Mouse (Mus musculus) yolk sac, embryonic 10.5 days (tissue): Measurements from ENCODE around the gene Foxp1.

Source experiments
- DNase-seq: peaks from one replicate; pipeline ENCODE4 v3.0.0-alpha.2; 2017; ENCODE audit warnings: low spot score

Foxp1 gene

GRCm38 (mm10) chr6:98948153-98949141 is 574.1 kb downstream of the Foxp1 start:
- no peak for DNase-seq

GRCm38 (mm10) chr6:98947486-98948152 is 574.9 kb downstream of the Foxp1 start:
- no peak for DNase-seq

DNA sequence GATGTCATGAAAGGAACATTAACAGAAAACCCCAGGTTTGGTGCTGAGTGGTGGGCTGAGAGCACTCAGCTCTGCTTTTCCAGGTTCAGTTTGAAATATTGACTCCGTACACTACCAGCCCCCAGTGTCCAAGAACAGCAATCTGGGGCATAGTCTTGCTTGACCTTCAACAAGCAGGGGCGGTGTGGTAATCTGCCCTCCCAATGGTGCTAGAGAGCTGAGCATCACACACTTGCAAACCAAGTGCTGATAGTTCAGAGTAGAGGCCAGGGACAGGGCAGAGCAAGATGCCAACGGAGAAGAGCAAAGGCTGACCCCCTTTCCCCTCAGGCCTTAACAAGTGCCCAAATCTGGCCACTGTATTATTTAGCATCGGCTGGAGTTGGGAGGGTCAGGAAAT is 575.8 kb downstream of the Foxp1 start:
- no peak for DNase-seq

DNA sequence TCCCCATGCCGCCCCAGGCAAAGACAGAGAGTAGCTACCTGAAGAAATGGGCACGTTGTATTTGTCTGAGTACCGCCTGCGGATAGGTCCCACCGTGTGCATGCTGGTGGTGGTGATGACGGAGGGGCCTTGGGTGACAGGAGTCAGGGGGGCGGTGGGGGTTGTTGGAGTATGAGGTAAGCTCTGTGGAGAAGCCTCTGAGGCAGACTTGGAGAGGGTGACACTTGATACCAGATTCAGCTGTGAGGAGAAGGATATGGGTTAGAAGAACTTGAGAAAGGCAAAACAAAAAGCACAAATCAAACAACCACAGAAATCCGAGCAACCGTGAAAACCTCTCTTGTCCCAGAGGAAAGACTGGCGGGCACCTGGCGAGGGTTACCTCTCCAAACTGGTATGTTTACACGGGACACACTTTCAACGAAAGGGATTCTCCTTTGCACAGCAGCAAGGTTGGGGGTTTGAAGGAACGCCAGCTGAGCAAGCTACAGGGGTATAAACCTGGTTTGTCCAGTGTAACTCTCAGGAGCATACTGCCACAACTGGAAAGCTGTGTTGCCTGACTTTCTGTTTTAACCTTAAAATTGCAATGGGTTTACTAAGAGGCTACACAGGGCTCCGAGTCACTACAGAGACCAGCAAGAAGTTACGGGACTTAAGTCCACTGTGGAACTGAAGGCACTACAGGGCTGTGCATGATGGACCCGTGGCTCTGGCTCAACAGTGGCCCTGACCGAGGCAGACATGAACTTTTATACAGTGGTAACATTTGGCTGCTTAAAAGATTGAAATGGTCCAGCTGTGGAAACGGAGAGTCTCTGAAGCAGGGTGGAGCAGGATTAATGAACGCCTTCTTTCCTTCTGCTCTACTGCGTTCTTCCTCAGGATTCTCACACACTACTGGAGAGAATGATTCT is 576.8 kb downstream of the Foxp1 start:
- no peak for DNase-seq

GRCm38 (mm10) chr6:98938348-98938747 is 584.2 kb downstream of the Foxp1 start:
- no peak for DNase-seq

GRCm38 (mm10) chr6:98937513-98937912 is 585.0 kb downstream of the Foxp1 start:
- DNase-seq, result no peak

DNA sequence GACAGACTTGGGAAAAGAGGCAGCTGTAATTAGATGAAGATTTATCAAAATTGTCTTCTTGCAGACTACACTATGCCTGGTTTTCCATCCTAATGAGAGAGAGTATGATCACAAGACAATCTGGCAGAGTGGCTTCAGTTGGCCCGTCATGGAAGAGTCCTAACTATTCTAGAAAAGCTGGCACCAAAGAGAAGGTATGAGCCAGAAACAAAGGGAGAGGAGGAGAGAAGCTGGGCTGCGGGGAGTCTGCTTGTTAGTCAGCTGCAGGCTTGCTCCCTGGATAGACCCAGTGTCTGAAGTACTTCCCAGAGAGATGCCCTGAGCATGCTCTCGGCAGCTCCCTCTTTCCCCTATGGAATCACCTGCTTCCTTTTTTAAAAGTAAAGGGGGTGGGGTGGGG is 586.1 kb downstream of the Foxp1 start:
- no peak for DNase-seq

DNA sequence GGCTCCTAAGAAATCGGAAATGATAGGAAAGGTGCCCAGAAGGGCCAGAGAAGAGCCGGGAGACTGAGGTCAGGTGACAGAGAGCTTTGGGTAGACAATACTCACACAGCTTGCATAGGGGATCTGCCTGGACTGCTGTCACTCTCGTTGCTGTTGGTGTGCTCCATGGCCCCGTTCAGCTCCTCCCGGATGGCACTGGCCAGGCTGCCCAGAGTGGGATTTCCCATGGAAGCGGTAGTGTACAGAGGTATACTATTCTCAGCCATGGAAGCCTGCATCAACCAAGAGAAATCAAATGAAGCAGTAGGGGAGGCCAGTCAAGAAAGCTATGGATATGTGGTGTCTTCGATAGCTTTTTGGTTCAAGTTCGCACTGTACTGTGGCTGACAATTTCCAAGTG is 587.4 kb downstream of the Foxp1 start:
- no peak for DNase-seq

DNA sequence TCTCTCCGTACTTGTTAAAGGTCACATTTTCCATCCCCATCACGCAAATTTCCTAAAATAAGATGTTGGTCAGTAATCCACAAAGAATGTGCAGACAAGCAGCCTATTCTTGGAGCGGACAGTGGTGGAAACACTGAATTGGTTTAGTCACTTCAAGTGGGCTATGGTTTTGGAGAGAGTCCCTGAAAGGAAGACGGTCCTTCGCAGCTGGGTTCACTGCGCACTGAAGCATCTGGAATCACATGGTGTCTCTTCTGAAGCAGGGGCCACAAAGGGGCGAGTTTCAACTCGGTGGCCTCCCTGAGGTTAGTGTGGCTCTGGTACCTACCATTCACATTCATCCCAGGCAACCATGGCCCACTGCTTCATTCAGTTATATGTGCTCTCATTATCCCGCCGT is 588.1 kb downstream of the Foxp1 start:
- DNase-seq, result no peak

- no peak for DNase-seq
These were observed 589.3 kb downstream of the Foxp1 start for GRCm38 (mm10) chr6:98933135-98933724.

DNA sequence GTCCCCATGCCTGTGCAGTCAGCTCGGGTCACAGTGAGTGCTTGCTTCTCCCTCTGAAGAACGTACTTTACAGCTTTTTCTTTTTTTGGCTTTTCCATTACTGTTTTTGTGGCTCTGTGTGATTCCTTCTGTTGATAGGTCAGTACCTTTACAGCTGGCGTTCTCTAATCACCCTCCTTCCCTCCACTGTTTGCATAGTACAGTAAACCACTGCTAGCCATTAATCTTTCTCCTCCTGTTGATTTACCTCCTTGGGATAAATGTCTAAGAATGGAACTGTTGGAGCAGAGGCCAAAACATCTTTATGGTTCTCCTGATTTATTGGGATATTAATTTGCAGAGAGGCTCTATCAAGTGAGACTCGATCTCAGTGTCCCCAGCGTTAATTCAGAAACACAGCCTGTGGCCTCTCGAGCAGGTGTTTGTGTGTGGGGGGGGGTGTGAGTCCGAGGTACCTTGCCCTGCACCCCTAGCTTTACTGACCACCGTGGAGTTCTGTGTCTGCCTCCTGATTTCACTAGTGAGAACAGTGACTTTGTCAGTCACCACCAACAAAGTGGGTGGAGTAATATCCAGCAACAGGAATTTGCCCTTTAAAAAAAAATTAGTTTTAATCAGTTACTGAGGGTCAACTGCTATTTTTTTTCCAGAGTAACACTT is 590.5 kb downstream of the Foxp1 start:
- no peak for DNase-seq

- no peak for DNase-seq
These were observed 591.7 kb downstream of the Foxp1 start for GRCm38 (mm10) chr6:98930652-98931300.

DNA sequence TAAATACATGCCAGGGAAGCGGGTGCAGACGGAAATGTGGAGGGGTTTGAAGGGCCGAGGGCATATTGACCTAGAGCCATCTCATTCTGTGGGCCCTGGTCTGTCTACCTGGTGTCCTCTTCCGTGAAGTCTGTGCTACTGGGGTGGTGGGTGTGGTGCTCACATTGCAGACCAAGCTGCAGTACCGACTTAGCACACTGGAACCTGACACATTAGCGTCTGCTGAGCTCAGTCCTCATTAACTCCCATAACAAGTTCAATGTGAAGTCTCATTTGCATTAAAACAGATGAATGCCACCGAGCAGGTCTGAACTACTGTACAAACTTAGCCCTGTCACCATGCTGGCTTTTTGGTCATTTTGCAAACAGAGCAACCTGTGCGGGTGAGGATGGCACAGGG is 594.2 kb downstream of the Foxp1 start:
- DNase-seq, result no peak

- no peak for DNase-seq
These were observed 621.3 kb downstream of the Foxp1 start for GRCm38 (mm10) chr6:98901259-98901658.

- no peak for DNase-seq
These were observed 644.3 kb downstream of the Foxp1 start for GRCm38 (mm10) chr6:98878208-98878607.

DNA sequence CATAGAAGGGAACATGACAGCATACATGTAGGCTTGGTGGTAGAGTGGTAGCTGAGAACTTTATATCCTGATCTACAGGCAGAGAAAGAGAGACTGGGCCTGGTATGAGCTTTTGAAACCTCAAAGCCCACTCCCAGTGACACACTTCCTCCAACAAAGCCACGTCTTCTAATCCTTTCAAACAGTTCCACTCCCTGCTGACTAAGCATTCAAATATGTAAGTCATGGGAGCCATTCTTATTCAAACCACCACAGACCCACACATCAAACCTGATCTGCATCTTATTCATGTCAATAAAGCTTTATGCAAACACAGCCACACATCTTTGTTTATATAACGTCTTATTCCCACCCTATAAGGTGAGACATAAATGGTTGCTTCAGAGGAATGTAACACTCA is 646.1 kb downstream of the Foxp1 start:
- DNase-seq, result no peak
